Mouse (Mus musculus) urinary bladder, postnatal 10 days (tissue): ENCODE results near the gene Arvcf.
A peak's percentile ranks its signal among the peaks of the same experiment; 100 is the strongest.

ENCODE experiments used
- DNase-seq: peaks from one replicate; pipeline ENCODE4 v3.0.0; 2022; ENCODE audit warnings: low spot score

Arvcf gene

GRCm38 (mm10) chr16:18347931-18348600, at the start of gene Arvcf, which contains the start of gene Tango2:
Gene Arvcf, plus strand, starts transcription at chr16:18348182.
Gene Tango2, minus strand, starts transcription at chr16:18348103.
- peak; percentile 62 for DNase-seq

- DNase-seq = no peak
Observed at GRCm38 (mm10) chr16:18308159-18308558, 39.8 kb upstream of the Arvcf start.

GRCm38 (mm10) chr16:18318992-18319391, 29.0 kb upstream of the Arvcf start:
- no peak for DNase-seq

GRCm38 (mm10) chr16:18321443-18321842, 26.5 kb upstream of the Arvcf start:
- DNase-seq = no peak

GRCm38 (mm10) chr16:18323460-18323859, 24.5 kb upstream of the Arvcf start:
- DNase-seq = no peak

GRCm38 (mm10) chr16:18324031-18324430, 24.0 kb upstream of the Arvcf start:
- DNase-seq = no peak

- no peak for DNase-seq
Observed at GRCm38 (mm10) chr16:18325741-18326140, 22.2 kb upstream of the Arvcf start.

- no peak for DNase-seq
Observed at GRCm38 (mm10) chr16:18327936-18328335, 20.0 kb upstream of the Arvcf start.

- no peak for DNase-seq
Observed at GRCm38 (mm10) chr16:18328524-18328923, 19.5 kb upstream of the Arvcf start.

- no peak for DNase-seq
Observed at GRCm38 (mm10) chr16:18333976-18334375, 14.0 kb upstream of the Arvcf start.

- no peak for DNase-seq
Observed at GRCm38 (mm10) chr16:18335981-18336380, 12.0 kb upstream of the Arvcf start.

- DNase-seq = no peak
Observed at GRCm38 (mm10) chr16:18337261-18337660, 10.7 kb upstream of the Arvcf start.

- DNase-seq = no peak
Observed at GRCm38 (mm10) chr16:18339866-18340265, 8.1 kb upstream of the Arvcf start.

- DNase-seq = no peak
Observed at GRCm38 (mm10) chr16:18341605-18342004, 6.4 kb upstream of the Arvcf start.

- no peak for DNase-seq
Observed at GRCm38 (mm10) chr16:18342076-18342475, 5.9 kb upstream of the Arvcf start.

- no peak for DNase-seq
Observed at GRCm38 (mm10) chr16:18342650-18343570, 5.1 kb upstream of the Arvcf start.

GRCm38 (mm10) chr16:18343778-18344177, 4.2 kb upstream of the Arvcf start:
- peak; percentile 88 for DNase-seq

GRCm38 (mm10) chr16:18345243-18345642, 2.7 kb upstream of the Arvcf start:
- DNase-seq = peak; percentile 39

GRCm38 (mm10) chr16:18348601-18349175, 706 bp downstream of the Arvcf start:
- no peak for DNase-seq

GRCm38 (mm10) chr16:18349761-18350325, 1.9 kb downstream of the Arvcf start:
- no peak for DNase-seq

GRCm38 (mm10) chr16:18351313-18352055, 3.5 kb downstream of the Arvcf start:
- DNase-seq = no peak

GRCm38 (mm10) chr16:18353106-18353505, 5.1 kb downstream of the Arvcf start:
- no peak for DNase-seq
